Mouse (Mus musculus): ENCODE measurements around the gene 4933402N03Rik.

Gene 4933402N03Rik

DNA sequence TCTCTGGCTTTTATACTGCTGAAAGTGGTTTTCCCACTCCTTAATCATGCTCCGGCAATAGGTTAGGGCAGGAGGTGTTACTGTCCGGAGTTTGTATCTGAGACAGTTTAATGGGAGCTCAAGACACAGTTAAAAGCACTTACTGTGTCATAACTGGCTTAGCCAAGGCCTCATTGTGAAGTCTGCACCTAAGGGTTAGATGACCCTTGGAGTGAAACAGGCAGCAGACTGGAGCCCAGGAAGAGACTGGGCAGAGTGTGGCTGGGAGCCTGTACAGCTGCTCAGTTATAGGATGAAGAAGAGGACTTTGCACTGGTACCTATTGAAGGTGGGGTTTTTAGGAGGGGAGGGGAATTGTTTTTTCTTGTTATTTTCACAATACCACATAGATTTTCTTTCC lies at the start of gene 4933402N03Rik:
Gene 4933402N03Rik (minus strand): TSS at position 101 of the 400 bp plus-strand sequence.
- no peak for DNase-seq

DNA sequence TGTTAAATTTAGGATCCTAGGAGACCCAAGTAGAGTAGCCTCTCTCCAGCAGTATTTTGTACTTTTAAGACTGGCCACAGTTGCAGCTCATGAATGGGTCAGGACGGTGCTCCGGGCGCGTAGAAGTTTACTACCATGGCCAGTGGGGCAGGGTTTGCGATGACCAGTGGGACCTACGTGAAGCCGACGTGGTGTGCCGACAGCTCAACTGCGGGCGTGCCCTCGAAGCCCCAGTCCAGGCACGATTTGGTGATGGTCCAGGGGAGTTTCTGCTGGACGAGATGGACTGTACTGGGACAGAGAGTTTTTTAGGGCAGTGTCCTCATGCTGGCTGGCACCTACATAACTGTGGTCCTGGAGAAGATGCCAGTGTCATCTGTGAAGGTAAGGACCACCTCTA lies 41.9 kb upstream of the 4933402N03Rik start:
- no peak for DNase-seq

DNA sequence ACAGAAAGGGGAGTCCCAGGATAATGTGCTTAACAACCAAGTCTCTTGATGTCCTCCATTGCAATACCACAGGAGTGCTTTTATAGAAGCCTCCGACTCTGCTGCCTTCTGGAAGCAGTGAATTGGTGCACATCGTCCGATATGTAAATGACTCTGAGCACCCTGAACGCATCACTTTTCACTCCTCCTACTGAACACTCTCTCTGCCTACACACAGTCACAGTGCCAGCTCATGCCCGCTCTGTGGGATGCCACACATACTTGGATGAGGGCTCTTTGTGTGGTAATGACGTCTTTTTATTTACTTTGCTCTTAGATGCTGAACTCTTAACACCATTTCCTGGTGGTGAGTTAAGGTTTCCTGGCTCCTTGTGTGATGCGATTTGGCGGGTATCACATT lies 40.9 kb upstream of the 4933402N03Rik start:
- no peak for DNase-seq

DNA sequence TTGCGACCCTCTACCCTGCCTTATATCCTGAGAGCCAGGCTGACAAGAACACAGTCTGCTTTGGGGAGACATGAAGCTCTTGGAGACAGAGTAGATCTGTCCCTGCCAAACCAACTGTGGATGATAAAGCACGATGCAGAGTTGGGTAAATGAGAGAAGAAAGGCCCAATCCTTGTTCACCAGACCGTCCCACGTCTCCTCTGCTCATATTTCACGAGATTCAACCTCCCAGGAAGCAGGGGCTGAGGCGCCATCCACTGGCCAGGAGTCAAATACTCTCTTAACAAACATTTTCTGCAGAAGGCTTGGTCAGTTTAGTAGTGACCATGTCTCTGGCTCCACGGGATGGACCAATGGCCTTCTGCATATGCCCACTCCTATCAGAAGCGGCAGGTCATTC lies 38.2 kb upstream of the 4933402N03Rik start:
- no peak for DNase-seq

DNA sequence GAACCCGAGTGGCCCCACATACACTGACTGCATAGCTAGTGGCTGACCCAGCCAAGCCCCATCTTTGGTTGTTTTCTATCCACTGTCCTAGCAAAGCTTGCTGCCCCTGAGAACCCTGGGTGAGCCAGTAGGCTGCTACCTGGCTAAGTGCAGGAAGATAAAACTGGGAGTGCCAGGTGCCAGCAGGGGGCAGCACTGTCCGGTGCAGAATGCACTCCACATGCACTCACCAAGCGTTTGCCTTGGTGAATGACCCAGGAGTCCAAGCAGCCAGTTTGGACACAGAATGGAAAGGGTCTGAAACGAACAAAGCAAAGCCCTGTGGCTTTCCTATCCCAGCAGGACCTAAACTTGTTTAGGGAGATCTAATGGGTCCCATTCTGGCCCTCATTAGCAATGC lies 36.6 kb upstream of the 4933402N03Rik start:
- peak; percentile 17 to 22 for DNase-seq

DNA sequence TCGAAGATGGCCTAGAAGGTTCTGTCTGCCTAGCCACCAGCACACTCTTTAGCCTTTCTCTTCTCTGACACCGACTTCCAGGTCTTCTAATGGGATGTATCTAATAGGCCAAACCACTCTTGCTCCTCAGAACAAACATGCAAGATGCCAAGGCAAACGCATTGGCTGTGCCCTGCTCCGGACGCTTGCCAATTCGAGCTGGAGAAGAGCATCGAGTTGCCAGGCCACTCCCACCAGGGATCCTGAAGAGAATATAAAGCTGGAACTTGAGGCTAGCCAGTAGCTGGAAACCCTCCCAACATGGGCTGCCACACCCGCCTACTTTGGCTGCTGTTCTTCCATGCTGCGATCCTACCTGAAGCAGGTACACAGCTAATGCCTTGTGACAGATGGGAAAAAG lies 28.0 kb upstream of the 4933402N03Rik start, which contains the start of gene 5430419D17Rik:
Gene 5430419D17Rik (plus strand): TSS at position 282 of the 400 bp plus-strand sequence.
- DNase-seq, result peak in 1 of 2 experiments; percentile 6

DNA sequence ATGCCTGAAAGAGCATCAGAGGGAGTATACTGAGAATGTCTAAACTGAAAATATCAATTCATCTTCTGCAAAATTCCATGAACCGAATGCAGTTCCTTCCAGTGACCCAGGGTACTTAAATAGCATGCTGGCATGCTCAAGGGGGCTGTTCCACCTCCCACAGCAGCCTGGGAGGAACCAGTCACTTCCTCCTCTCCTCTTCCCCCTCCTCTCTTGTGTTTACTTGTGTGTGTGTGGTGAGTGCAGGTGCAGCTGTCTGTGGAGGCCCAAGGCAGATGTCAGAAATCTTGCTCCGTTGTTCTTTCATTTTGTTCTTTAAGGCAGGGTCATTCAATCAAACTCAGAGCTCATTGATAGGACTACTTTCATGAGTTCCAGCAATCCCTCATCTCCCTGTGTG lies 23.0 kb upstream of the 4933402N03Rik start:
- no peak for DNase-seq

DNA sequence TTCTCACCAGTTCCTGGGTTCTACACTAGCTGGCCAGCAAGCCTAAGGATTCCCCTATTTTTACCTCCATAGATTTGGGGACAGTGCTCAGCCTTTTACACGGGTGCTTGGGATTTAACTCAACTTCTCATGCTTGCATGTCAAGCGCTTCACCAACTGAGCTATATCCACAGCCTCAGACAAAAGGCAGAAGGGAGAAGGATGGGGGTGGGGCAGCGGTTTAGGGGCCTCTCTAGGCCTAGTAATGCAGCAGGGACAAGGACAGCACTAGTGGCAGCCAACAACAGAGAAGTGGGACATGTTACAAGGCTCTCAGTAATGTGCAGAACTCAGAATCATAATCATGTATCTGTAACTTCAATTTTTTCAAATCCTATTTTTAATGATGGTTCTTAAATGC lies 21.7 kb upstream of the 4933402N03Rik start:
- DNase-seq, result no peak

DNA sequence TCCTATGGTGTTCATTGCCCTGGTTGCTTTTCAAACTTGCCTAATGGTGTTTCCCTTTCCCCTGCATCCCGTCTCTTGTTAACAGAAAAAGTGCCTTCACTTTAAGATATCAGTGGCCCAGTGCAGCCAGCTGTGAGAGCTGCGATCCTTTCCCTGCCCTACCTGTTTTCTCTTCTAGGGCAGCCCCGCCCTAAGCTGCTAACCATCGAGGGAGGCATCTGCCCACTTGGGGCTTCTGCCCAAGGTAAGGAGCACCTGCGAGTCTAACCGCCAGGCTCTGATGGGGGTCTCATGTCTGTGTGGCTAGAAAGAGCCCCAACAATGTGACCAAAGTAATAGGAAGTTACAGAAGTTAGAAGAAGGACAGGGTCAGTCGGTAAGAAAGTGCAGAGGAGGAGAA lies 16.1 kb upstream of the 4933402N03Rik start:
- DNase-seq, result no peak

DNA sequence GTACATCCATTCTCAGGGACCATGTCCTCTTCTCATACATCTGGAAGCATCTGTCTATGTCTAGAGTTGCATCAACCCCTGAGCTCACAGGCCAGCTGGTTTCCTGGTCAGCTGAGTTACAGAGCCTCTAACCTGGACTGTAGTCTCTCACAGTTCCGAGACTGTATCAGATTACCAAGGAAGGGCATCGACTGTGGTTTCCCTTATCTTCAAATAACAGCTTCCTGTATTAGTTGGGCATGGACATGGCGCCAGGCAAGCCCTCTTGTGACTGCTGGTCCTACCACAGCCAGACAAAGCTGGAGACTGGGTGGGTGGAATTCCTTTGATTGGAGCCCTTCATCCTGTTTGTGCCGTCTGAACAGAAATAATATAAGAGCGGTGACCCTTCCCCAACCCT lies 6.9 kb upstream of the 4933402N03Rik start:
- DNase-seq, result no peak

DNA sequence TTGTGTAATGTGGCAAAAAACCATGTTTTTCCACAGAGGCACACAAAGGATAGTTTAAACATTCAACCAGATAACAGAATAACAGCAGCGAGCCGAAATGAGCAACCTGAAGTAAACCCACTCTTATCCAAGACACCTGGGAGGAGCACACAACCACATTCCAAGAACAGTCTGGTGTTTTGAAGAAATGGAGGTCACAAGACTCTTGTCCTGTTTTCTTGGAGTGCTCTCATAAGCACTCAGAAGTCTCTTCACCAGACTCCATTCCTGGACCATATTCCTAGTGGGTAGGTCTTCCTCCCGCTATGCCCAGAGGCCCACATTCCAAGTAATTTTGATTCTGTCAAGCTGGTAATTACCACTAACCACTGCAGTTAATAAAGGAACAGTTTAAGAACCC lies 4.1 kb upstream of the 4933402N03Rik start:
- DNase-seq, result no peak

DNA sequence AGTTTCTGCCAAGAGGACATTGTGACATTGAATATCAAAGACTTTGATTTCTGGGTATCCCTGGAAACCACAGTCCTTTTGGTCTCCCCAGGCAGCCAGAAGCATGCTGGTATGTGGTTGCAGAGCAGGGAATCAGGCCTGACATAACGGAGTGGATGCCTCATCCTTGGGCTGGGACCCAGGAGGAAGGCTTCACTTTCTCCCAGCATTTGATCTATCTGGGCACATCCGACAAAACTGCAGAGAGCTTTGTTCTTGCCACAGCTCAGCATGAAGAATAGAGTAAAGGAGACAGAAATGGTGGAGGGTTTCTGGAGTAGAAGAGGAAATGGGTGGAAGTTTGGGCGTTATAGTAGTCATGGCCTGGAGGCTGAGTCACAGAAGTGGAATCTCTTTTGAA lies 12.9 kb downstream of the 4933402N03Rik start:
- DNase-seq, result no peak

DNA sequence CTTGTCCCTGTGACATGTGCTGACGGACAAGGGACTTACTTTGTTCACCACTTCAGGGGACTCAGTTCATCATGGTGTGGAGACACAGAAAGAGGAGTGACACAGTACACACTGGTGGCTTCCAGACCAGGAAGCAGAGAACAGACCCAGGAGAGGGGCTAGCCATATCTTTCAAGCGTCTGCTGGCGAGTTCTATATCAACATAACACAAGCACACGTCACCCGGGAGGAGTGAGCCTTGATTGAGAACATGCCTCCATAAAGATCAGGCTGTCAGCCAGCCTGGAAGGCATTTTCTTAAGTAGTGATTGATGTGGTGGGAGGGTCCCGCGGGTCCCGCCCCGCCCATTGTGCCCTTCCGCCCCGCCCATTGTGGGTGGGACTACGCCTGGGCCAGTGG lies 16.1 kb downstream of the 4933402N03Rik start:
- no peak for DNase-seq

DNA sequence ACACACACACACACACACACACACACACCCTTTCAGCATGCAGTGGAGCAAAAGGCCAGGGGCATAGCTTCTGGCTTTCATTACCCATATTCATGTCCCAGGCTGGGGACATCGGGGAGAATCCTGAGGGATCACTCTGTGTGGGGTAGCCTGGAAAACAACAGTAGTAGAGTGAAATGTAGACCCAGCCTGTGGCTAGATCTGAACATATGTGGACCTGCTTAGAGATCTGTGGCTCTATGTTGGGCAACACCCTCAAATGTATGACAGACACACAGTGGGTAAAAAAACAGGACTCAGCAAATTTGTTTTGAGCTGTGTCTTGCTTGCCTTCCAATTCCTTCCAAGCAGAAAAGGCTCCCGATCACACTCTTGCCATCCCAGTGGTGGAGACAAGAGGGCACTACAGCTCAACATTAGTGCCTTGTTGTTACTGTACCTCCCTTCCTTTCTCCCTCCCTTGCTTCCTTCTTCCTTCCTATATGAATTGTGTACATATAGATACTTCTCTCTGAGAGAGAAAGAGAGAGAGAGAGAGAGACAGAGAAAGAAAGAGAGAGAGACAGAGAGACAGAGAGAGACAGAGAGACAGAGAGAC lies 23.8 kb downstream of the 4933402N03Rik start:
- no peak for DNase-seq

DNA sequence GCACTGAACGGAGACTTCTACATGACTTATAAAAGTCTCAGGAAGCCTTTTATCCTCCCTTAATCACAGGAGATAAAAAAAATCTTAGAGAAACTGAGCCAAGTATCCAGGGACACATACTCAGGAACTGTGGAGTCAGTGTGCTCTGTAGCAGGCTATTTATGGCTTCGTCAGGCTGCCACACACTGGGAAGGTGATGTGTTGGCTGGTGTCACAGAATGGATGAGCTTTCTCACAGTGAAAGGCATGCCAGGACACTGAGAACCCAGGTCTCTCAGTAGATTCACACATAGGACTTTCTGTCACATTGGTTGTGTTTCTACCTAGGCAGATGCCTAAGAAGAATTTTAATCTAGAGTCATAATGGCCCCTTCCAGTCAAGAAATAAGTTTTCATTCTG lies 31.7 kb downstream of the 4933402N03Rik start:
- DNase-seq, result peak; percentile 41 to 54

DNA sequence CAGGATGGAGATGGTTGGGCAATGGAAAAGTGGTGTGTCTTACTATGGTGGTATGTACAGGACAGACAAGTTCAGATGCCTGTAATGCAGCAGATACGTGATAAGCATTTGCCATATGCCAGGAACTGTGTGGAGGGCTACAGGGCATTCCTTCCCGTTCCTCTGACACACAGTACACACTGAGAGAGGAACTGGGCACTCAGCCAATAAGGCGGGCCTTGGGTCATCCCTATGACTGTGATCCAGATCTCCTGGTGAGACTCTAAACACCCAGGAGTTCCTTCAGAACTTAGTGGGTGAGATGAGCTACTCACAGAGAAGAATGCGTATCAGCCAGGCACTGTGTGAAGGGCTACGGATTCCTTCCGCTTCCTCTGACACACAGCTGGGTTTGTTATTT lies 32.4 kb downstream of the 4933402N03Rik start:
- DNase-seq, result peak; percentile 36 to 49

DNA sequence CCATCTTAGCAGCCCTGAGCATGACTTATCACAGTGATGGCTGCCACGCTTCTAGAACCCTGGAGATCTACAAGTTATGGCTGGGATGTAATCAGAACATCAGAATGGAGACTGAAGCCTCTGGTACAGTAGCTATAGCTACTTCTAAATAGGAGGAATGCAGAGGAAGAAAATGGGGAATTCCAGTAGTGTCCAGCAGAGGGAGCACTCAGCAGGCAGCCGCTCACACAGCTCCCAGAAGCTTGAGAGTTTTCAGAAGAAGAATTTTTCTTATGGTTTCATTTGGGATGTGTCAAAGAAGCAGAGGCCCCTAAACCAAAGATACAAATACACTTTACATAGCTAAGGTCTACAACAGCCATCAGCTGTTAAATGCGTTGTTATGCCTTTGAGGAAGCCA lies 33.6 kb downstream of the 4933402N03Rik start:
- DNase-seq, result peak; percentile 59 to 76

Data from cerebellum, postnatal 36 days (tissue).